Mouse (Mus musculus) Muller cell, postnatal 12 days (primary cell): Measurements from ENCODE around the gene Zfp597.

Source experiments
- DNase-seq: peaks from one replicate; pipeline ENCODE4 v3.0.0-alpha.2; 2015; ENCODE audit errors: inconsistent ontology term

The Zfp597 gene

GRCm38 (mm10) chr16:3884201-3885064, at the start of gene Zfp597, which contains the start of gene Gm20695:
Gene Zfp597 (minus strand): TSS chr16:3884561.
Gene Gm20695 (plus strand): TSS chr16:3884648.
- peak; percentile 98 for DNase-seq

GRCm38 (mm10) chr16:3934091-3934490, 49.7 kb upstream of the Zfp597 start:
- DNase-seq: no peak

- DNase-seq: no peak
Observed at GRCm38 (mm10) chr16:3933536-3933935, 49.2 kb upstream of the Zfp597 start.

- no peak for DNase-seq
Observed at GRCm38 (mm10) chr16:3929151-3929550, 44.8 kb upstream of the Zfp597 start.

- DNase-seq: no peak
Observed at GRCm38 (mm10) chr16:3928582-3928981, 44.2 kb upstream of the Zfp597 start.

- no peak for DNase-seq
Observed at GRCm38 (mm10) chr16:3923966-3924365, 39.6 kb upstream of the Zfp597 start.

- DNase-seq: no peak
Observed at GRCm38 (mm10) chr16:3923515-3923914, 39.2 kb upstream of the Zfp597 start.

GRCm38 (mm10) chr16:3920756-3921155, 36.4 kb upstream of the Zfp597 start:
- no peak for DNase-seq

- DNase-seq: no peak
Observed at GRCm38 (mm10) chr16:3909118-3909517, 24.8 kb upstream of the Zfp597 start.

GRCm38 (mm10) chr16:3908537-3909111, 24.3 kb upstream of the Zfp597 start, which contains the start of the genes 1700037C18Rik and Cluap1:
Gene 1700037C18Rik (minus strand): TSS chr16:3908689.
Gene Cluap1 (plus strand): TSS chr16:3908801.
- DNase-seq: peak; percentile 92

GRCm38 (mm10) chr16:3907471-3907870, 23.1 kb upstream of the Zfp597 start:
- DNase-seq: no peak

GRCm38 (mm10) chr16:3896553-3896952, 12.2 kb upstream of the Zfp597 start:
- no peak for DNase-seq

GRCm38 (mm10) chr16:3896046-3896445, 11.7 kb upstream of the Zfp597 start:
- no peak for DNase-seq

GRCm38 (mm10) chr16:3895173-3895792, 10.9 kb upstream of the Zfp597 start:
- no peak for DNase-seq

- no peak for DNase-seq
Observed at GRCm38 (mm10) chr16:3893739-3894138, 9.4 kb upstream of the Zfp597 start.

- DNase-seq: no peak
Observed at GRCm38 (mm10) chr16:3891621-3892295, 7.4 kb upstream of the Zfp597 start.

- DNase-seq: peak; percentile 22
Observed at GRCm38 (mm10) chr16:3885065-3885670, 807 bp upstream of the Zfp597 start.

- DNase-seq: no peak
Observed at GRCm38 (mm10) chr16:3876346-3876745, 8.0 kb downstream of the Zfp597 start.

- peak; percentile 98 for DNase-seq
Observed at GRCm38 (mm10) chr16:3872216-3873047, 11.9 kb downstream of the Zfp597 start, which contains the start of gene Naa60. Gene Naa60 (plus strand): TSS chr16:3872375.

- DNase-seq: no peak
Observed at GRCm38 (mm10) chr16:3871815-3872214, 12.5 kb downstream of the Zfp597 start.
